Mouse (Mus musculus): ENCODE data around the gene Ppcdc.
A peak's percentile ranks its signal among the peaks of the same experiment; 100 is the strongest.

Gene Ppcdc

GRCm38 (mm10) chr9:57439522-57440295 lies at the start of gene Ppcdc:
Gene Ppcdc, minus strand, starts transcription at chr9:57440124.
- DNase-seq (ENCODE audit: low read depth, low spot score) = peak; percentile 98

- DNase-seq (ENCODE audit: low read depth, low spot score) = no peak
Observed at GRCm38 (mm10) chr9:57487807-57488206, 47.9 kb upstream of the Ppcdc start.

- peak; percentile 90 for DNase-seq (ENCODE audit: low read depth, low spot score)
Observed at GRCm38 (mm10) chr9:57485774-57486173, 45.9 kb upstream of the Ppcdc start.

- no peak for DNase-seq (ENCODE audit: low read depth, low spot score)
Observed at GRCm38 (mm10) chr9:57468914-57469313, 29.0 kb upstream of the Ppcdc start.

- DNase-seq (ENCODE audit: low read depth, low spot score) = peak; percentile 97
Observed at GRCm38 (mm10) chr9:57467896-57468549, 28.1 kb upstream of the Ppcdc start, which contains the start of gene Scamp5. Gene Scamp5, minus strand, starts transcription at chr9:57468060.

GRCm38 (mm10) chr9:57467271-57467771 lies 27.4 kb upstream of the Ppcdc start:
- peak; percentile 54 for DNase-seq (ENCODE audit: low read depth, low spot score)

GRCm38 (mm10) chr9:57466101-57466500 lies 26.2 kb upstream of the Ppcdc start:
- DNase-seq (ENCODE audit: low read depth, low spot score) = no peak

GRCm38 (mm10) chr9:57462866-57463265 lies 22.9 kb upstream of the Ppcdc start:
- peak; percentile 71 for DNase-seq (ENCODE audit: low read depth, low spot score)

GRCm38 (mm10) chr9:57459707-57460106 lies 19.8 kb upstream of the Ppcdc start:
- peak; percentile 66 for DNase-seq (ENCODE audit: low read depth, low spot score)

- peak; percentile 50 for DNase-seq (ENCODE audit: low read depth, low spot score)
Observed at GRCm38 (mm10) chr9:57453516-57453915, 13.6 kb upstream of the Ppcdc start.

- peak; percentile 56 for DNase-seq (ENCODE audit: low read depth, low spot score)
Observed at GRCm38 (mm10) chr9:57452624-57453462, 12.9 kb upstream of the Ppcdc start.

- DNase-seq (ENCODE audit: low read depth, low spot score) = peak; percentile 53
Observed at GRCm38 (mm10) chr9:57449715-57450114, 9.8 kb upstream of the Ppcdc start.

- no peak for DNase-seq (ENCODE audit: low read depth, low spot score)
Observed at GRCm38 (mm10) chr9:57440620-57441019, 696 bp upstream of the Ppcdc start.

- no peak for DNase-seq (ENCODE audit: low read depth, low spot score)
Observed at GRCm38 (mm10) chr9:57439083-57439482, 841 bp downstream of the Ppcdc start.

GRCm38 (mm10) chr9:57437896-57438614 lies 1.9 kb downstream of the Ppcdc start:
- no peak for DNase-seq (ENCODE audit: low read depth, low spot score)

- peak; percentile 49 for DNase-seq (ENCODE audit: low read depth, low spot score)
Observed at GRCm38 (mm10) chr9:57436166-57436565, 3.8 kb downstream of the Ppcdc start.

GRCm38 (mm10) chr9:57434405-57435165 lies 5.3 kb downstream of the Ppcdc start:
- DNase-seq (ENCODE audit: low read depth, low spot score) = no peak

GRCm38 (mm10) chr9:57433097-57434032 lies 6.6 kb downstream of the Ppcdc start:
- DNase-seq (ENCODE audit: low read depth, low spot score) = peak; percentile 75

GRCm38 (mm10) chr9:57432480-57432879 lies 7.4 kb downstream of the Ppcdc start:
- DNase-seq (ENCODE audit: low read depth, low spot score) = no peak
